In genomic region chr3:96497451-96498028, GRCm38 (mm10) we compare ENCODE assay signal across 8 mouse cellular contexts. TPM values are rescaled to one million over a fixed set of nuclear protein-coding genes. Genes with fewer than 3 reads are reported as not detected.
DNase-seq lines count a peak whose midpoint lies in the region; ATAC-seq and TF ChIP-seq lines count a peak whose summit lies in the region.

No protein-coding gene starts in this region.

- H3K9ac ChIP-seq in lung, postnatal 0 days (replicated peaks; ENCODE audit: low read depth) = no peak overlapping the region

- H3K4me1 ChIP-seq in hindbrain, embryonic 10.5 days (replicated peaks) = peaks cover 10% of the 10 kb centered on the region
- no peaks in the 10 kb centered on the region for H3K4me1 ChIP-seq in lung, postnatal 0 days (ENCODE audit: insufficient read depth, low read depth, low read length)

- under 1% methylated on average over 19 of the region's 19 CpGs for WGBS in hindbrain, embryonic 10.5 days
- under 1% methylated on average over 19 of the region's 19 CpGs for WGBS in lung, postnatal 0 days

- H3K27ac ChIP-seq in hindbrain, embryonic 10.5 days = peak overlapping the region; percentile 69
- H3K27ac ChIP-seq in lung, postnatal 0 days (ENCODE audit: low read length) = no peak overlapping the region

- peak overlapping the region; percentile 72 for H3K4me2 ChIP-seq in lung, postnatal 0 days (replicated peaks; ENCODE audit: low read depth, low read length)

- TF ChIP-seq EP300 in lung, postnatal 0 days (IDR thresholded peaks at IDR 0.05) = no peak

- TF ChIP-seq CTCF in lung, postnatal 0 days (IDR thresholded peaks at IDR 0.05) = peak; percentile 67

- H3K36me3 ChIP-seq in hindbrain, embryonic 10.5 days = no peaks in the 10 kb centered on the region
- H3K36me3 ChIP-seq in lung, postnatal 0 days (ENCODE audit: insufficient read depth, low read length) = no peaks in the 10 kb centered on the region

- H3K9me3 ChIP-seq in hindbrain, embryonic 10.5 days = no peaks in the 10 kb centered on the region
- no peaks in the 10 kb centered on the region for H3K9me3 ChIP-seq in lung, postnatal 0 days (ENCODE audit: low read length)

- peaks cover 8% of the 10 kb centered on the region; the same call in 1 of the 2 replicates for H3K27me3 ChIP-seq in hindbrain, embryonic 10.5 days (ENCODE audit: insufficient read depth, poor library complexity, severe bottlenecking)
- no peaks in the 10 kb centered on the region for H3K27me3 ChIP-seq in lung, postnatal 0 days (replicated peaks; ENCODE audit: insufficient read depth, low read length)

- ATAC-seq in lung, postnatal 0 days = 0 out of 2 replicates have a peak, but pooled peaks have one; percentile 13

- peak; percentile 99 for DNase-seq in MEL-GATA-1-ER (ENCODE audit: extremely low read depth, low read depth)
- peak; percentile 83 for DNase-seq in cerebellum, adult 8-10 months
- peak; percentile 84 for DNase-seq in forelimb bud, embryonic 11.5 days (ENCODE audit: low read depth, low spot score)
- DNase-seq in hindbrain, embryonic 10.5 days (ENCODE audit: low spot score) = peak; percentile 85
- peak; percentile 80 to 86 for DNase-seq in layer of hippocampus, postnatal 10 days (ENCODE audit: low spot score in 2 of 2)
- peak; percentile 75 for DNase-seq in lung, postnatal 0 days (ENCODE audit: low spot score)
- DNase-seq in ovary, postnatal 36 days (ENCODE audit: low spot score) = peak; percentile 79
- peak; percentile 88 for DNase-seq in thymus, postnatal 25 days

- H3K4me3 ChIP-seq in hindbrain, embryonic 10.5 days = peak overlapping the region; percentile 71
- peak overlapping the region; percentile 37 for H3K4me3 ChIP-seq in lung, postnatal 0 days (ENCODE audit: low read depth, low read length)

RNA-seq across cellular contexts. Expression of gene Hfe2, which starts 27.4 kb away (rescaled TPM):
- polyA plus RNA-seq in hindbrain, embryonic 10.5 days (2016; fragmentation: Nextera tagmentation; extraction: Ambion mirVana) = 0.89 and 2.2 TPM in 2 replicates
- under 1 TPM; 0.41 to 0.49 TPM for total RNA-seq in layer of hippocampus, postnatal 10 days (2021)
- polyA plus RNA-seq in lung, postnatal 0 days (2015; fragmentation: Nextera tagmentation; extraction: Ambion mirVana) = 0.27 and 0.35 TPM in 2 replicates

RNA-seq across cellular contexts. Expression of gene BC107364, which starts 45.4 kb away (rescaled TPM):
- 0.25 TPM in 1 of 2 replicates, not detected in the other for polyA plus RNA-seq in hindbrain, embryonic 10.5 days (2016; fragmentation: Nextera tagmentation; extraction: Ambion mirVana)
- total RNA-seq in layer of hippocampus, postnatal 10 days (2021) = not detected
- polyA plus RNA-seq in lung, postnatal 0 days (2015; fragmentation: Nextera tagmentation; extraction: Ambion mirVana) = 0.12 and 0.19 TPM in 2 replicates
